Mouse (Mus musculus) liver, adult 2 months (tissue): ENCODE measurements at regions not wholly inside any gene's neighbourhood (a gene's known extent, or its start where the extent isn't known, plus 50 kb on each side); places are given as distances from the start of the nearest gene placed in this dataset.
"Not testable (repeated sequence)": the region's sequence is repeated elsewhere in the genome, so short reads cannot be mapped to it uniquely, and the experiment has no call there.

Source experiments
- DNase-seq: peaks from one replicate; pipeline ENCODE4 v3.0.0-alpha.2; 2011; ENCODE audit warnings: low read depth, low spot score; ENCODE audit errors: extremely low read depth
- H3K27ac ChIP-seq: fragments of 200-500 bp; replicated peaks from 2 replicates; pipeline ENCODE4 v1.5.1; 2012; ENCODE audit warnings: low read depth, mild to moderate bottlenecking, control low read depth, inconsistent platforms, low read length; ENCODE audit not compliant: insufficient read depth
- H3K27me3 ChIP-seq: fragments of 200-500 bp; 2 replicates; pipeline ENCODE4 v1.6.1; 2012; ENCODE audit warnings: mild to moderate bottlenecking, moderate library complexity, low read length, inconsistent platforms; ENCODE audit not compliant: control insufficient read depth, insufficient read depth
- H3K36me3 ChIP-seq: fragments of 200-500 bp; 2 replicates; pipeline ENCODE4 v1.6.1; 2012; ENCODE audit warnings: low read length, inconsistent platforms; ENCODE audit not compliant: control insufficient read depth, insufficient read depth
- H3K4me1 ChIP-seq: fragments of 200-500 bp; 2 replicates; pipeline ENCODE4 v1.6.1; 2011; ENCODE audit warnings: low read length; ENCODE audit not compliant: control insufficient read depth, insufficient read depth
- H3K4me3 ChIP-seq: fragments of 200-500 bp; 2 replicates; pipeline ENCODE4 v1.5.1; 2011; ENCODE audit warnings: low read depth, mild to moderate bottlenecking, control low read depth, low read length, moderate library complexity; ENCODE audit not compliant: insufficient read depth
- H3K79me2 ChIP-seq: fragments of 200-500 bp; 2 replicates; pipeline ENCODE4 v1.6.1; 2012; ENCODE audit warnings: inconsistent platforms, mild to moderate bottlenecking, low read length, moderate library complexity; ENCODE audit not compliant: control insufficient read depth, insufficient read depth
- H3K9ac ChIP-seq: fragments of 200-500 bp; 2 replicates; pipeline ENCODE4 v1.6.1; 2012; ENCODE audit warnings: low read depth, mild to moderate bottlenecking, control low read depth, inconsistent platforms, low read length
- CTCF ChIP-seq: fragments of 200-500 bp; IDR thresholded peaks from 2 replicates; pipeline ENCODE4 v1.5.1; 2011; ENCODE audit warnings: low read depth, low read length, control low read depth
- POLR2A ChIP-seq: fragments of 200-500 bp; IDR thresholded peaks from 2 replicates; pipeline ENCODE4 v1.6.1; 2011; ENCODE audit warnings: low read length, control low read depth; ENCODE audit not compliant: insufficient read depth; ENCODE audit errors: extremely low read depth
- WGBS: fragments of 180-500 bp; shearing (Covaris S2); methylation state at CpG from one replicate; pipeline ENCODE4 v1.1.7; 2018; 5-methylcytosine and 5-hydroxymethylcytosine counted together

- no peaks in the 10 kb centered on the region for H3K4me1 ChIP-seq
- H3K79me2 ChIP-seq, result no peaks in the 10 kb centered on the region
- H3K27me3 ChIP-seq, result no peaks in the 10 kb centered on the region
- peak; percentile 70 for DNase-seq
- no peak for TF ChIP-seq POLR2A
- no peak for TF ChIP-seq CTCF
- H3K9ac ChIP-seq, result no peak overlapping the region
- WGBS, result 70% methylated on average over 3 of the region's 3 CpGs
- H3K4me3 ChIP-seq, result no peak overlapping the region
- H3K27ac ChIP-seq, result no peak overlapping the region
- no peaks in the 10 kb centered on the region for H3K36me3 ChIP-seq
Observed at GRCm38 (mm10) chr4:28176771-28177170, 636.2 kb upstream of the Epha7 start.

DNA sequence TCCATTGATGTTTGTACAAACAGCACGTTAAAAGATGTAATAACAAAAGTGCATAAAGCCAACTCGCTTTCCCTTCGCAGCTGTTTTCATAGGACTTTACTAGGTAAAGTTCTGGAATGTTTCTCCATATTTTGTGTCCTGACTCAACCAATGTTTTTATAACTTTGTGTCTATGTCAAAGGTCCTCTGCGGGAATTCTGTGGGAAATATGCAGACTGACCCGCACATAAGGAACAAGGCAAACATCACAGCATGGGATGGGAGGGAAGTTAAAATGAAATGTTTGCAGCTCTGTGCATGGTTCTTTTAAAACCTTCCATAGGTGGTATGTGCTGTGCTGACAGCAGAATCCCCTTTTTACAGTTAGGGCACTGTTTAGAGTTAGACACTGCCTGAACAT, 622.1 kb upstream of the Epha7 start:
- WGBS, result 90% methylated on average over 5 of the region's 5 CpGs
- H3K36me3 ChIP-seq, result no peaks in the 10 kb centered on the region

DNA sequence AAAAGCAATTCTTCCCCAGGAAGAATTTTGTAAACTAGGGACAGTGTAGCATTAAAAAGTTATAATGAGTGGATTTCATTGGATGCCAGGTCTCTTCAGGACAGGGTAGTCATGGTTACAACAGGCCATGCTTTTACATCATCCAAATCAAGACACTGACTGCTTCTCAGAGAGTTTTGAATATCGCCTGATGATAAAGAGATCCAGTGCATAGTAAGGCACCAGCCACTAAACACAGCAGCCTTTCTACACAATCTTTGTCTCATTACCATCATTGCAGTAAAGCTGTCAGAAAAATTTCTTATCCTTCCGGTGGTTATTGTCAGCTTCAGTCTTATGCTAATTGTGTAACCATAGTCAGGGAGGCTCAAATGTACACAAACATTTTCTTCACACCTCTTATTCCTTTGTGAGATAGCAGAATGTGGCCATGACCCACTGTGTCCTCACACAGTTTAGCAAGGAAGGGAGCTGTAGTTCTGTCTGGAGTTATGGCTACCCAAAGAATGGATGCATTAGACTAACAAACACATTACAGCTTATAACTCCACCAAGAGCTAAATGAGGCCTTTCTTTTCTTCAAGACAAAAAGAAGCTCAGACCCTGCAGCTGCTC, 585.2 kb upstream of the Epha7 start:
- no peaks in the 10 kb centered on the region for H3K79me2 ChIP-seq

More for the DNA sequence above, 622.1 kb upstream of the Epha7 start:
- Histone ChIP-seq H3K79me2 (no peaks in the 10 kb centered on the region), H3K4me3 (no peak overlapping the region), H3K9ac (no peak overlapping the region), H3K27me3 (no peaks in the 10 kb centered on the region), H3K27ac (no peak overlapping the region), H3K4me1 (no peaks in the 10 kb centered on the region)
- no peak for DNase-seq
- no peak for TF ChIP-seq CTCF
- TF ChIP-seq POLR2A, result no peak

GRCm38 (mm10) chr4:28235516-28235915, 577.4 kb upstream of the Epha7 start:
- H3K9ac ChIP-seq, H3K27me3 ChIP-seq, H3K4me3 ChIP-seq, H3K27ac ChIP-seq, H3K79me2 ChIP-seq, H3K4me1 ChIP-seq, DNase-seq, H3K36me3 ChIP-seq: not testable (repeated sequence)

More for the DNA sequence above, 585.2 kb upstream of the Epha7 start:
- H3K36me3 ChIP-seq, result no peaks in the 10 kb centered on the region
- DNase-seq, result no peak
- H3K27ac ChIP-seq, result no peak overlapping the region
- 75% methylated on average over 2 of the region's 2 CpGs for WGBS
- H3K9ac ChIP-seq, result no peak overlapping the region
- H3K4me1 ChIP-seq, result no peaks in the 10 kb centered on the region
- no peak overlapping the region for H3K4me3 ChIP-seq
- no peak for TF ChIP-seq CTCF
- no peak for TF ChIP-seq POLR2A
- no peaks in the 10 kb centered on the region for H3K27me3 ChIP-seq

GRCm38 (mm10) chr4:28242272-28242671, 570.7 kb upstream of the Epha7 start:
- DNase-seq, result no peak
- no peaks in the 10 kb centered on the region for H3K79me2 ChIP-seq
- H3K9ac ChIP-seq, result no peak overlapping the region
- no peak for TF ChIP-seq POLR2A
- no peak for TF ChIP-seq CTCF
- H3K4me3 ChIP-seq, result no peak overlapping the region
- no peaks in the 10 kb centered on the region for H3K4me1 ChIP-seq
- no peaks in the 10 kb centered on the region for H3K36me3 ChIP-seq
- H3K27me3 ChIP-seq, result no peaks in the 10 kb centered on the region
- no peak overlapping the region for H3K27ac ChIP-seq
- 83% methylated on average over 1 of the region's 1 CpGs for WGBS
